Mouse (Mus musculus) hindbrain, embryonic 14.5 days (tissue): ENCODE measurements around the gene Rnf182. TPM values are rescaled to one million over a fixed set of nuclear protein-coding genes. Genes with fewer than 3 reads are reported as not detected.

ENCODE experiments used
- ATAC-seq: fragments of 200-750 bp; cut with Nextera tagmentation; 2 replicates; pipeline ENCODE4 v1.8.0; 2017; ENCODE audit warnings: moderate number of reproducible peaks, mild to moderate bottlenecking, moderate TSS enrichment, moderate library complexity; ENCODE audit not compliant: low FRiP score
- DNase-seq: peaks from one replicate; pipeline ENCODE4 v3.0.0-alpha.2; 2015; ENCODE audit warnings: low spot score
- H3K27ac ChIP-seq: fragments of 300-500 bp; sonication (generic); 2 replicates; pipeline ENCODE4 v1.5.1; 2014; ENCODE audit warnings: mild to moderate bottlenecking, moderate library complexity
- H3K27me3 ChIP-seq: fragments of 300-500 bp; sonication (generic); 2 replicates; pipeline ENCODE4 v1.6.1; 2014; ENCODE audit warnings: mild to moderate bottlenecking, low read length, mixed read lengths; ENCODE audit not compliant: control insufficient read depth, insufficient read depth
- H3K36me3 ChIP-seq: fragments of 300-500 bp; sonication (generic); replicated peaks from 2 replicates; pipeline ENCODE4 v1.6.1; 2014; ENCODE audit not compliant: control insufficient read depth, insufficient read depth
- H3K4me1 ChIP-seq: fragments of 300-500 bp; sonication (generic); replicated peaks from 2 replicates; pipeline ENCODE4 v1.6.1; 2014; ENCODE audit warnings: antibody characterized with exemption, low read length, mixed read lengths; ENCODE audit not compliant: control insufficient read depth, insufficient read depth
- H3K4me2 ChIP-seq: fragments of 300-500 bp; sonication (generic); replicated peaks from 2 replicates; pipeline ENCODE4 v1.6.1; 2014; ENCODE audit warnings: mild to moderate bottlenecking, moderate library complexity
- H3K4me3 ChIP-seq: fragments of 300-500 bp; sonication (generic); replicated peaks from 2 replicates; pipeline ENCODE4 v1.5.1; 2014; ENCODE audit warnings: mild to moderate bottlenecking, low read length
- H3K9ac ChIP-seq: fragments of 300-500 bp; sonication (generic); 2 replicates; pipeline ENCODE4 v1.6.1; 2014
- H3K9me3 ChIP-seq: fragments of 300-500 bp; sonication (generic); 2 replicates; pipeline ENCODE4 v1.6.1; 2016; ENCODE audit warnings: low read length; ENCODE audit not compliant: control insufficient read depth
- WGBS: fragments of 180-500 bp; shearing (Covaris S2); extraction: QIAGEN DNeasy Blood & Tissue Kit; methylation state at CpG from one replicate; pipeline ENCODE4 v1.1.7; 2014; 5-methylcytosine and 5-hydroxymethylcytosine counted together
- polyA plus RNA-seq: library from polyadenylated mRNA; unstranded; fragments of >200 nt; fragmentation: Nextera tagmentation; extraction: Ambion mirVana; gene quantifications from 2 replicates; pipeline ENCODE4 v1.2.1, GENCODE M21; 2014

The Rnf182 gene
- polyA plus RNA-seq, 1 experiment from 2014 or later = 35.8 TPM

GRCm38 (mm10) chr13:43602440-43602839 is 13.1 kb upstream of the Rnf182 start:
- ATAC-seq = no peak
- H3K4me1 ChIP-seq = no peaks in the 10 kb centered on the region
- no peak overlapping the region for H3K27ac ChIP-seq
- 100% methylated on average over 2 of the region's 2 CpGs for WGBS
- no peak overlapping the region for H3K4me2 ChIP-seq
- no peak overlapping the region for H3K9ac ChIP-seq
- no peak for DNase-seq
- no peaks in the 10 kb centered on the region for H3K36me3 ChIP-seq
- no peaks in the 10 kb centered on the region for H3K9me3 ChIP-seq
- H3K4me3 ChIP-seq = no peak overlapping the region
- no peaks in the 10 kb centered on the region for H3K27me3 ChIP-seq

DNA sequence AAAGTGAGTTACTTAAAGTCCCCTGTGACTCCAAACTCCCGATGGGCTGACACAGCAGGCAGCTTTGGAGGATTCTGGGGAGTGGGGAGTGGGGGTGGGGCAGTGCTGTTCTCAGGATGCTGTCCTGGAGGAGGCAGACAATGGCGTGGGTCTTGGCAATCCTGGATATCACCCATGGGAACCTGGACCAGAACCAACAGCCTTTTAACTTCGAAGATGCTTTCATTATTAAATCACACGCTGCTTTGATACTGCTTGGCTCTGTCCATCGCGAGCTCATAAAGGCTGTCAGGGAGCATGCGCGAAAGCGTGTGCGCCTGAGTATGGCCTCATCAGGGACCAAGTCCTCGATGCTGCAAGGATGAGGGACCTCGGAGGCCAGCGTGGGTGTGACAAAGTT is 12.5 kb upstream of the Rnf182 start:
- Histone ChIP-seq H3K9ac (no peak overlapping the region), H3K4me2 (peak overlapping the region; percentile 9)

GRCm38 (mm10) chr13:43608854-43609253 is 6.7 kb upstream of the Rnf182 start:
- ATAC-seq (no peak), DNase-seq (no peak)
- Histone ChIP-seq H3K9me3 (no peaks in the 10 kb centered on the region), H3K4me2 (no peak overlapping the region), H3K27me3 (no peaks in the 10 kb centered on the region), H3K4me3 (no peak overlapping the region), H3K9ac (no peak overlapping the region), H3K27ac (no peak overlapping the region), H3K36me3 (no peaks in the 10 kb centered on the region), H3K4me1 (no peaks in the 10 kb centered on the region)
- 72% methylated on average over 6 of the region's 6 CpGs for WGBS

More for the DNA sequence above, 12.5 kb upstream of the Rnf182 start:
- ATAC-seq (no peak; the same call in 1 of the 2 replicates), DNase-seq (peak; percentile 56)
- Histone ChIP-seq H3K27me3 (no peaks in the 10 kb centered on the region), H3K27ac (no peak overlapping the region), H3K36me3 (no peaks in the 10 kb centered on the region), H3K9me3 (no peaks in the 10 kb centered on the region), H3K4me1 (no peaks in the 10 kb centered on the region), H3K4me3 (no peak overlapping the region)
- 54% methylated on average over 13 of the region's 13 CpGs for whole genome bisulfite sequencing

- Histone ChIP-seq H3K4me3 (no peak overlapping the region), H3K4me2 (no peak overlapping the region), H3K9ac (no peak overlapping the region), H3K27ac (no peak overlapping the region), H3K4me1 (peaks cover 15% of the 10 kb centered on the region), H3K27me3 (no peaks in the 10 kb centered on the region), H3K36me3 (no peaks in the 10 kb centered on the region), H3K9me3 (no peaks in the 10 kb centered on the region)
- DNase-seq = no peak
- WGBS = 88% methylated on average over 6 of the region's 6 CpGs
- no peak for ATAC-seq
These were observed 3.5 kb upstream of the Rnf182 start for GRCm38 (mm10) chr13:43612040-43612439.

DNA sequence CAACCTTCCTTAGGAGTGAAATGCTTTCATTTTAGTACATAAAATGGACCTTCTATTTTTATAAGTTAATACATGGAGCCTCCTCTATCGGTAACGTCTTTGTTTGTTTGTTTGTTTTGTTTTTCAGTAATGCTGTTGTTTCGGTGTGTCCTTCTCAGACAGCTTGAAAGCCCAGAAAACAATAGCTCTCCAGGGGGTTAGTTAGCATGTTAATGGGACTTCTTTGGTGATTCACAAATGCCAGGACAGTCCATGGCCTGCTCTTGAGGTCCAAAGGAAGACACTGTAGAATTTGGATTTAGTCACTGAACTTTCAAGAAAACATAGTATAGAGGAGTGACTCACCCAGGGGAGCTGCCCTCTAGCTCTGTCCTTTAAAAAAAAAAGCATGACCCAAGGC is 843 bp upstream of the Rnf182 start:
- DNase-seq = no peak
- WGBS = 44% methylated on average over 3 of the region's 3 CpGs
- no peak overlapping the region; the same call in 1 of the 2 replicates for H3K9ac ChIP-seq

GRCm38 (mm10) chr13:43615194-43615576 is 325 bp upstream of the Rnf182 start:
- Histone ChIP-seq H3K4me3 (peak overlapping the region; percentile 75), H3K27ac (peak overlapping the region; percentile 84), H3K36me3 (no peaks in the 10 kb centered on the region), H3K9me3 (no peaks in the 10 kb centered on the region), H3K9ac (peak overlapping the region; percentile 84), H3K4me2 (peak overlapping the region; percentile 67), H3K4me1 (peaks cover 18% of the 10 kb centered on the region), H3K27me3 (no peaks in the 10 kb centered on the region)
- DNase-seq (no peak), ATAC-seq (no peak)
- WGBS = 14% methylated on average over 9 of the region's 9 CpGs

More for the DNA sequence above, 843 bp upstream of the Rnf182 start:
- no peak for ATAC-seq
- Histone ChIP-seq H3K36me3 (no peaks in the 10 kb centered on the region), H3K27me3 (no peaks in the 10 kb centered on the region), H3K4me2 (peak overlapping the region; percentile 67), H3K4me1 (peaks cover 18% of the 10 kb centered on the region), H3K9me3 (no peaks in the 10 kb centered on the region), H3K27ac (0 out of 2 replicates have a peak overlapping the region, but pooled peaks have one; percentile 84), H3K4me3 (no peak overlapping the region)

DNA sequence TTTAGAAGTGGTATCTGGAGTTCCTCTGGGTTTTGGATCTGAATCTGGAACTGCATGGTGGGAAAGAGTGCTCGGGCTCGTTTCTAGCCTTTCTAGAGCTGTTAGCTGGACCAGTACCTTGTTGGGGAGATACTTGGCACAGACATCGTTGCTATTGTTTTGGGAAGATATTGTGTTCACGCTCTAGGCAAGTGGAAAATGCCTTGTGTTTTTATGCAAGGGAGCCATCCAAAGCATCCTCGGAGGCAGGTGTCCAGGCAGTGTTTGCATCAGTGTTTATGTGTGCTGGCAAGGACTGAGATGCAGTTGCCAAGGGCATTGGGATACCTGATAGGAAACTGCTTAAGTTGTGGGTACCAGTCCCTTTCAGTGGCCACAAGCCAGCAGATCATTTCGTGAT is 1.0 kb downstream of the Rnf182 start:
- H3K4me1 ChIP-seq = peaks cover 18% of the 10 kb centered on the region
- H3K27me3 ChIP-seq = no peaks in the 10 kb centered on the region
- ATAC-seq (no peak), DNase-seq (no peak)
- peak overlapping the region; percentile 75 for H3K4me3 ChIP-seq
- peak overlapping the region; percentile 84 for H3K9ac ChIP-seq
- H3K27ac ChIP-seq = peak overlapping the region; percentile 47; the same call in 1 of the 2 replicates
- peak overlapping the region; percentile 67 for H3K4me2 ChIP-seq
- no peaks in the 10 kb centered on the region for H3K9me3 ChIP-seq
- 14% methylated on average over 6 of the region's 6 CpGs for WGBS
- no peaks in the 10 kb centered on the region for H3K36me3 ChIP-seq

DNA sequence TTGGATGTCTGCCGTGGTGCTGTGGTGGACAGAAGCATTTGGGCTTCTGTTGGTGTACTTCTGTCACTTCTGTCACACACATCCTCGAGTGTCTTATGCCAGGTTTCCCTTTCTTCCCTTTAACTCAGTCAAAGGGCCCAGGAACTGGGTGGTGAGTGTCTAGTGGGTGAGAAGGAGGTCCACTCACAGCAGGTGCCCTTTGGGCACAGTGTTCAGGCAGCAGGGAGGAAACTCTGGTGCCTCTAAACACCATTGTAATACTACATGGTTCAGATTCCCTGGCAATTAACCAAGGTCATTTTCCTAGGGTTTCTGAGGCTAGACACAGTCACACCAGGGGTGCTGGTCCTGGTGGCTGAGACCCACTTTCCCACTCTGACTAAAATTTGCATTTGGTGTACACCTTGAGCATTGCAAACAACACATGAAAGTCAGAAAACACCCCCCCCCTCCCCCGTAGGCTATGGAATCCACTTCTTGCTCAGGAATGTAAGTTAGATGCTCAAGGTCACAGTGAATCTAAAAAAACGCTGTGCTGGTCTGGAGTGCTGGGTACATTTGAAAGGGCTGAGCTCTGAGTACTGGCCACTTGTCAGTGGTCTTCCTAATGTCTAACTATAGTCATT is 4.2 kb downstream of the Rnf182 start:
- Histone ChIP-seq H3K27me3 (no peaks in the 10 kb centered on the region), H3K36me3 (no peaks in the 10 kb centered on the region), H3K27ac (no peak overlapping the region), H3K4me1 (peaks cover 17% of the 10 kb centered on the region), H3K9me3 (no peaks in the 10 kb centered on the region), H3K4me2 (no peak overlapping the region), H3K9ac (no peak overlapping the region), H3K4me3 (no peak overlapping the region)
- no peak for DNase-seq
- 71% methylated on average over 4 of the region's 4 CpGs for WGBS
- ATAC-seq = no peak

- Histone ChIP-seq H3K9ac (no peak overlapping the region), H3K27me3 (no peaks in the 10 kb centered on the region), H3K4me3 (no peak overlapping the region), H3K4me2 (no peak overlapping the region), H3K4me1 (no peaks in the 10 kb centered on the region), H3K36me3 (no peaks in the 10 kb centered on the region), H3K27ac (no peak overlapping the region), H3K9me3 (no peaks in the 10 kb centered on the region)
- WGBS = 82% methylated on average over 5 of the region's 5 CpGs
- DNase-seq = no peak
- no peak for ATAC-seq
These were observed 12.4 kb downstream of the Rnf182 start for GRCm38 (mm10) chr13:43627922-43628321.

GRCm38 (mm10) chr13:43629785-43630184 is 14.3 kb downstream of the Rnf182 start:
- H3K27ac ChIP-seq = no peak overlapping the region
- no peaks in the 10 kb centered on the region for H3K36me3 ChIP-seq
- no peaks in the 10 kb centered on the region for H3K27me3 ChIP-seq
- no peak for ATAC-seq
- H3K9ac ChIP-seq = no peak overlapping the region
- H3K4me3 ChIP-seq = no peak overlapping the region
- 89% methylated on average over 7 of the region's 7 CpGs for WGBS
- no peak overlapping the region for H3K4me2 ChIP-seq
- no peak for DNase-seq
- H3K9me3 ChIP-seq = no peaks in the 10 kb centered on the region
- H3K4me1 ChIP-seq = no peaks in the 10 kb centered on the region
